Mouse (Mus musculus) cerebellum, adult 18-20 months (tissue): ENCODE measurements around the gene Sfn.
A peak's percentile ranks its signal among the peaks of the same experiment; 100 is the strongest.
"Not testable (repeated sequence)": the region's sequence is repeated elsewhere in the genome, so short reads cannot be mapped to it uniquely, and the experiment has no call there.

Experiments
- DNase-seq, 2 experiments: peaks; one replicate each; pipeline ENCODE4 v3.0.0; 2021

The Sfn gene

DNA sequence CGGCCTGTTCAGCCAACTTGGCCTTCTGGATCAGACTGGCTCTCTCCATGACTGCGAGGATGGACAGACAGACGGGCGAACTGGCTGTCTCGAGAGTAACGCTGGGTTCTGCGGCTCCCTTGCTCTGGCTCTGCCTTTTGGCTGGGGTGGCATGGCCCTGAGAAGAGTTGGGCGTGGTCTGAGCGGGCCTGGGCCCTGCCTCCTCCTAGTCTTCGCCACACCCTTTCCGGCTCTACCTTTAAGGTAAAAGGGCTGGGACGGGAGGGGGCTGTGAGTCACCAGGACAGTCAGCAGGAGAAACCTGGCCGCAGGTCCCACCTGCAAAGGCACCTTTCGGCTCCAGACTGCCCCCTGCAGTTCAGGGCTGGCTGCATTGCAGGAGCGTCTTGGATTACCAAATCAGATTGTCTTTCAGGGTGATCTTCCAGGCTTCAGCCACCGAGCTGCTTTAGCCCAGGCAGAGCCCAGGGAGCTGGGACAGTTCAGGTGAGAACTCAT lies at the start of gene Sfn:
Sfn (minus strand) TSS at position 448 of the 498 bp plus-strand sequence.
- DNase-seq = peak; percentile 59 to 65

DNA sequence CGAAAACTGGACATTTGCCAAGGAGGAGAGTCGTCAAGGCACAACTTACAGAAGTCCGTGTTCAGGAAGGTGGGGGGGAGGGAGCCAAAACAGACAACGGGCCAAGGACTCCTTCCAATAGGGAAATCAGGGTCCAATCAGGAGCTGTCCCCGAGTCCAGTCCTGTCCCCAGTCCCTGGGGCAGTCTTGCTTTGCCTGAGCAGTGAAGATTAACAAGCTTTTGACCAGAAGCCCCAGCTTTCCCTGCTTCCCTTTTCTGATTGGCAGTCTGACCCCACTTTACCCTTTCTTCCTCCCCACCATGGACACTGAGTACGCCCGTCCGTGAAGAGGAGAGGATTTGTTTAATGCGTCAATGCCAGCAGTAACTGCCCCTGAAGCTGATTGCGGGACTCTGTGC lies 49.5 kb upstream of the Sfn start:
- DNase-seq = no peak

DNA sequence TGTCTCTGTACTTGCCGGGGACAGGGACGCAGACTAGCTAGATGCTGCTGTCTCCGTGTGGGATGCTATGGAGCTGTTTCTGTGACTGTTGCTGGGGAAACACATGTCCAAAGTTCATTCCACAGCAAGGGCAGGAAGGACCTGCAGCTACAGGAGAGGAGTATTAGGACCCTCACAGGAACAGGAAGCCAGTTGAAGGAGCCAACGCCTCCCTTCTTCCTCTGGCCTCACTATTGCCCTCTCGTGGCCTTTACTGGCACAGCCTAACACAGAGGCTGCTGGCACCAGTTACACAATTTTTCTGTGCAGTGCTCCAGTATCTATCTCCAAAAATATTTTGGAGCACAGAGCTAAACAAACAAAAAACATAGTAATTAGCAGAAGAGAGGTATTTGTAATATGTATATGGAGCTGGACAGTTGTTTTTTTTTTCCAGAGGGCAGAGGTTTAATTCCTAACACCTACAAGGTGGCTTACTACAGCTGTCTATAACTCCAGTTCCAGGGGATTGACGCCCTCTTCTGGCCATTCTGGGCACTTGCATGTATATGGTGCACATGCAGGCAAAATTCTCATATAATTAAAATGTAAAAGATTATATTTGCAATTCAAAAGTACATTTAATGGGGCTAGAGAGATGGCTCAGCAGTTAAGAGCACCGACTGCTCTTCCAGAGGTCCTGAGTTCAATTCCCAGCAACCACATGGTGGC lies 48.2 kb upstream of the Sfn start, which contains the start of gene Zdhhc18:
Zdhhc18 (minus strand) TSS at position 166 of the 711 bp plus-strand sequence.
- DNase-seq = peak; percentile 79 to 80

DNA sequence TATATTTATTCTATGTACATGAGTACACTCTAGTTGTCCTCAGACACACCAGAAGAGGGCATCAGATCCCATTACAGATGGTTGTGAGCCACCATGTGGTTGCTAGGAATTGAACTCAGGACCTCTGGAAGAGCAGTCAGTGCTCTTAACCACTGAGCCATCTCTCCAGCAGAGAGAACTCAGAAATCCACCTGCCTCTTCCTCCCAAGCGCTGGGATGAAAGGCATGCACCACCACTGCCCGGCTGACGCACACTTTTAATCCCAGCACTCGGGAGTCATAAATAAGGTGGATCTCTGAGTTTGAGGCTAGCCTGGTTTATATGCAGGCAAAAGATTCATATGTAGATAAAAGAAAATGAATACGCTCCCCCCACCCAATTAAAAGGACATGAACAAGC lies 47.5 kb upstream of the Sfn start:
- not testable (repeated sequence) for DNase-seq

DNA sequence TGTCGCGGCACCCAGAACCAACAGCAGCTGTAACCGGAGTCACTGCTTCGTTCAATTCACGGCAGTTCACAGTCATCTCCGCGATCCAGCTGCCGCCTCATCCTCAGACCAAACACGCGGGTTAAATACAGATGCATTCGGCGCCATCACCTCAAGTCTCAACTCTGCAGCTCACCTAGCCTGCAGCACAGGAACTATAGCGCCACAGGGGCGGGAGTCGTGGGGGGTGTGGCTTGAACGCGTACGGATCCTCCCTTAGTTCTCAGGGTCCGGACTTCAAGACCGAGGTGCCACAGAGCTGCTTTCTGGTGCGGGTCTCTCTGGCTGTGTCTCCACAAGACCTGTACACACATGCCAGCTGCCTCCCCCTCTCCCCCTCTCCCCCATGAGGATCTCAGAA lies 43.7 kb upstream of the Sfn start:
- no peak for DNase-seq

DNA sequence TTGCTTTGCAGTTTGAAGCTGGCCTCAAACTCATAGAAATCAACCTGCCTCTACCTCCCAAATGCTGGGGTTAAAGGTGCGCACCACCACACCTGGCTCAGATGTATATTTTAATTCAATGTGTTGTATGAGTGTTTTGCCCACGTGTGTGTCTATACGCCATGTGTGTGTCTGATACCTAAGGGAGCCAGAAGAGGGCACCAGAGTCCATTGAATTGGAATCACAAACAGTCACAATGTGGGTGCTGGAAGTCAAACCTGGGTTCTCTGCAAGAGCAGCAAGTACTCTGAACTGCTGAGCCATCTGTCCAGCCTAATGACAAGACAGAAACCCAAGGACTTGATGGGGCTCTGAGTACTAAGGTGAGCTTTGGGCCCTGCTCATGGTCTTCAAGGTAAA lies 43.2 kb upstream of the Sfn start:
- DNase-seq = no peak

DNA sequence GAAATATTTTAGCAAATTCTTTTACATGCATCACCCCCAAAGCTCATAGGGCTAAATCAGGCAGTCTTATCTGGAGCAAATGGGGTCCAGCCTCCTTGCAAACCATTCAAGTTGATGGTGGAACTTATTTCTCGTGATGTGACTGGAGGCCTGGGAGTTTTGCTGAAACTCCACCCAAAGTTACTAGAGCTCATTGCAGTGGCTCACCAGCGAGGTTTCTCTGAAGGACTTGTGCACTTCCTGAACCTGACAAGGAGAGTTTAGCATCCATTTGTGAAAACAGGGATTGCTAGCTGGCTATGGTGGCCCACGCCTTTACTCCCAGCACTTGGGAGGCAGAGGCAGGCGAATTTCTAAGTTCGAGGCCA lies 32.1 kb upstream of the Sfn start:
- no peak for DNase-seq

DNA sequence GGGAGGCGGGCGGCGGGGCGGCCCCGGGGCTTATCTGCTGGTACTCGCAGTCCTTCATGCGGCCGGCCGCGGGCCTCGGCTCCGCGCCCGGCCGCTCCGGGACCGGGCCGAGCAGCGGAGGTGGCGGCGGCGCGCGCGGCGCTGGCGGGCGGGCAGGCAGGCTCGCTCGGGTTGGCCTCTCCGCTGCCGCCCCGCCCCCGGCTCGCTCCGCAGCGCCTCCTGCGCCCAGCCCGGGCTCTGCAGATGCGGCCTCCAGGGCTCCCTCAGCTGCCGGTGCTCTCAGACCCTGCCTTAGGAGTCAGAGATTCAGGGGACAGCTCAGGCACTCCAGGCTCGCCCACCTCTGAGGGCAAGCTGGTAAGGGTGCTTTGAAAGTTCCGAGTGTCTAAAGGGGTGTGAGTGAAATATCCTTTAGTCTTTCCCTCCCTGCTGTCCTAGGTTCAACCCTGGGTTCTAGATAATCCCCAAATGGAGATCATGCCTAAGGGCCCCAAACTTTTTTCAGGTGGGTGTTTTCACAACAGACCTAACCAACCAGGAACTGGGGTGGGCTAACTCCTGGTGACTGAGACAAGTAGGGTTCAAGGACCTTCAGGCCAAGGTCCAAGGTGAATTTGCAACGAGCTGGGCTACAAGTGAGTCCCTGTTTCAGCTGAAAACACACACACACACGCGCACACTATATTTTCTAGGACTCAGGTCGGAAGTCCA lies 31.5 kb upstream of the Sfn start:
- peak; percentile 88 to 96 for DNase-seq

DNA sequence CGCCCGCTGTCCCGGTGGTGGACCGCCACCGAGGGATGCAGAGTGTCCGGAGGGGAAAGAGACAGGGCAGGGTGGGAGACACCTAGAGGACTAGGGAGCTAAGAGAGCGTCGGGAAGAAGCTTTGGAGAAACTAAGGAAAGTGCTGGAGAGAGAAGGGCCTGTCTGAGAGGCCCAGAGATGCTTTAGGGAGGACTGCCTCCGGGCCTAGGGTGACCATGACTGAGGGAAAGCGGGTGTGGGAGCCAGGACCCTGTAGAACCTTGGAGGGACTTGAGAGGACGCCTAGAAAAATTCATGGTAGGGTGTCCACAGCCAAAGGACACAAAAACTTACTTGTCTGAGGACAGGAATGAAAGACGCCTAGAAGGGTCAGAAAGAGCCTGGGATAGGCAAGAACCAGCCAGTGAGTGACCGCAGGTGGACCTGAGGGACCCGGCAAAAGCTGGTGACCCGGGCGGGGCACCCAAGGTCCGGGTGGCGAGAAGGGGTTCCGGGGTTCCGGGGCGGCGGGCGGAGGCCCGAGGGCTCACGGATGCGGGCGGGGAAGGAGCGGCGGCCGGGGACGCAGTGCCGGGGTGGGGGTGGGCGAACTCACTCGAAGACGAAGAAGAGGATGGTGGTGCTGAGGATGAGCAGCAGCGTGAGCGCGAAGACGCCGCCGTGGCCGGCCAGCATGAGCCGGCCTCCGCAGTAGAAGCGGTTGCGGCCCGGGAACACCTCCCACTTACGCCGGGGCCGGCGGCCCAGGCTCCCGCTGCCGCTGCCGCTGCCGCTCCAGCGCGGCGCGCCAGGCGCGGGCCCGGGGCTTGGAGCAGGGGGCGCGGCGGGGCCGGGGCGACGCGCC lies 30.7 kb upstream of the Sfn start:
- peak in 1 of 2 experiments; percentile 43 for DNase-seq

DNA sequence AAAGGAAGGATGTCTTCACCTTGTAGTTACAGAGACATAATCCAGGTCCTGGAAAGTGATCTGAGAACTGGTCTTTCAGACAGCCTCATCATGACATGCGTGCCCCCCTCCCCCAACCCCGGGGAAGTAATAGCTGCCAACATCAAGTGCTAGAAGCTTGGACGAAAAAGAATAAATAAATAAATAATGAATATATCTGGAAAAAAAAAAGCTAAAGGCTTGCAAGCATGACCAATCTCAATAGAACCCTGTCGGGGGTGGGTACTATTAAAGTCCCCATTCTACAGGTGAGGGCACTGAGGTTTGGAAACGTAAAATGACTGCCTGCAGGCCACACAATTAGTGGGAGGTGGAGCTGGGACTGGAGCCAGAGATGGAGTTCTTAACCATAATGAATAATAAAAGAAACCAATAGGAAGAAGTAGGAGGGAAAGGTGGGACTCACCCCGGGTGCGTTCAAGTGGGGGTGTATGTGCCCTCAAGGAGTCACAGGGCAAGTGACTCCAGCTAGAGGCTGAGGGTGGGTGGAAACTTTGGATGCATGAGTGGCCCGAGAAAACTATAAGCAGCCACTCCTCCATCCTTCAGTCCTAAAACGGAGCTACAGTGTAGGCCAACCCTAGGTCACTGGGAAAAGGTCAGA lies 29.9 kb upstream of the Sfn start:
- DNase-seq = peak; percentile 38 to 39

DNA sequence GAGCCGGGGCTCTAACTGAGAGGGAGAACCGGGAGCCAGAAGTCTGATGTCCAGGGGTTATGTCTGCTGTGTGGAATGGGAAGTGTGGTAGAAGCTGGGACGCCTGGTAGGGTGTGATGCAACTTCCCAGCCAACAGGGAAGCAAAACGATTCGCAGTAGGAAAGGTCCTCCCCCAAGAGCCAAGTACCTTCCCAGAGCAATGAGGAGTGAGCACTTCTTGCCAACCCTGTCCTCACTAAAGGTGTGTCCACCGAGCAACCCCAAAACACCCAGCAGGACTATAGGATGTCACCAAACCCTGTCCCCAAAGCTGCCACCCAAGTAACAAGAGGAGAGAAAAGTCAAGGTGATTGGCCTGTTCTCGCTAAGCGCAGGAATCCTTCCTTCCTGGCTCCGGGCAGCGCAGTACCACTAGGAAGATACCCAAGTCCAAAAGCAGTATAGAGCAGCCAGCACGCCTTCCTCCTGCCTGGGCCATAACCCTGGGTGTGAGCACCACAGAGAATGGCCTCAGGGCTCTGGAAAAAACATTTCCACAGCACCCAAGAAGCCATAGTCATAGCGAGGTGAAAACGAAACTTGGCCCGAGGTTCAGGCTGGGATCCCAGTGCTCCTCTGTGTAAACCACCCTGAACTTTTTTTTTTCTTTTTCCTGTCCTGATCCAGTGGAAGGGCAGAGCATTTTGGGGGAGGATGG lies 29.3 kb upstream of the Sfn start:
- peak in 1 of 2 experiments; percentile 38 for DNase-seq

DNA sequence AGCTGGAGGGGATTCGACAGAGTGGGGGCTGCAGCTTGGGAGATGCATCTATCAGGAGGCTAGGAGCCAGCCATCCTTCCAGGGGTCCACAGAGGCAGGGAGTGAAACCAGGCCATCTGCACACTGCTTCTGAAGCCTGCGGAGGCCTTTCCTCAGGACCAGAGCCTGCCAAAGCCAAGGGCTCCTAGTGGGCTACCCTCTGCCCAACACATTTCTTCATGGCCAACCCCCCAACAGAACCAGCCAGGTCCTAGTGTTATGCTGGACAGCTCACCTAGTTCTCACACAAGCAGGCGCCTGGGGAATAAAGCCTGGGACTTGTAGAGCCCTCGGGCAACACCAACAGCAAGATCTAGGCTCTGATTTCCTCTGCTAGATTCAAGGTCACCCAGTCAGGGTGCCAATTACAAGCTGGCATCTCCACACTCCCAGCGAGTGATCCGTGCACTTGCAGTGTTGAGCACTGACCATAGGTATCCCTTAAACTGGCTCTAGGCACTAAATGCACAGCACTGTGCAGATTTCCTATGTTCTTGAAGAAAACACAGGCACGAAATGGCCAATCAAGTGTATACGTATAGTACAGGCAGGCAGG lies 28.5 kb upstream of the Sfn start:
- DNase-seq = peak in 1 of 2 experiments; percentile 55

DNA sequence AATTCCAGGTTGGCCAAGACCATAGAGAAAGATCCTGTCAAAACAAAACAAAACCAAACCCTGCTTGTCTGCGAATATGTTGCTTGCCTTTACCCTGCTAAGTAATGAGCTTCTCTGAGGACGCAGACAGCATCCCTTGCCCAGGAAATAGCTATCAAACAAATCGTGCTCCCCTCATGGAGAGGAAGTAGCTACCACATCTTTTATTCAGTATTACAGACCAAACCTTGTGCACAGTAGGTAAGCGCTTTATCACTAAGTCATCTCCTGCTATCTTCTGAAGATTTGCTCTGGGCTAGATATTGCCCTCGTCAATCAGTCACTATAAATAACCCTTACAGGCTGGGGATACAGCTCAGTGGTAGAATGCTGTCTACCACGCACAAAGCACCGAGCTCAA lies 27.2 kb upstream of the Sfn start:
- DNase-seq = no peak

DNA sequence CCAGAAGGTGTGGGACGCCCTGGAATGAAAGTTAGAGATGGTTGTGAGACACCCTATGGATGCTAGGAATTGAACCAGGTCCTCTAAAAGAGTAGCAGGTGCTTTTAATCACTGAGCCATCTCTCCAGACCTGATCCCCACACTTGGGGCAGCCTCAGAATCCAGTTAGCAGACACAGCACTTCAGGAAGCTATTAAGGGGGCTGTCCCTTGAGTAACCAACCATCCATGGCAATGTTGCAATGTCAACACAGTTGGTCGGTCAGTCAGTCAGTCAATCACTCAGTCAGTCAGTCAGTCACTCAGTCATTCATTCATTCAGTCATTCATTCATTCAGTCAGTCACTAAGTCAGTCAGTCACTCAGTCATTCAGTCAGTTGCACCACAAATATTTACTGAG lies 26.5 kb upstream of the Sfn start:
- no peak for DNase-seq

DNA sequence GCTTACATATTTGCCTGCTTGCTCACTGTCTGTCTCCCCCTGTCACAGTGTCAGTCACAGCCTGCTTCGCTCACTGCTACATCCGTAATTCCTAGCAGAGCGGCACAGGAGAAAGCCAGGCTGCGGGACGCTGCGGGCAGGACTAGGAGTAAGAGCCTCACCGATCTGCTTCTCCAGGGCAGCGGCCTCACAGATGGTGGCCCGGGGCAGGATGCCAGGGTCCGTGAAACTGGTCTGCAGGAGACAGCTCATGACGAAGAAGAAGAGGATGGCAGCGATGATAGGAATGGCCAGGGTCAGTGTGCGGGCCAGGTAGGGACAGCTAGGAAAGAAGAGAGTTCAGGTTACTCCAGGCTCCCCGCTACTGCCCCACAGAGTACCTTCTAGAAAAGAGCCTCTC lies 25.1 kb upstream of the Sfn start:
- DNase-seq = peak; percentile 86

DNA sequence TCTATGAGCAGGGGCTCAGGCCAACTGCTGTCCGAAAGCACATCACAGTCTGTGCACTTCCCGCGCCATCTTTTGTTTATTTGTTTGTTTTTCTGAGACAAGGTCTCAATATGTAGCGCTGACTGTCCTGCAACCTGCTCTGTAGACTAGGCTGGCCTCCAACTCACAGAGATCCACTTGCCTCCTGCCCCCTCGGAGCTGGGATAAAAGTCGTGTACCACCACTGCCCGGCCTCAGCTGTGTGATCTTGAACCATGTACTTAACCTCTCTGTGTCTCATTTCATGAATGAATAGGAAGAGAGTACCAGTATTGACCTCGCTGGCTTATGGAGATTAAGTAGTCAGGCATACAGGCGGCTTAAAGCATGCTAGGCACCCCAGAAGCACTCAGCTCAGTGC lies 24.7 kb upstream of the Sfn start:
- DNase-seq = no peak

DNA sequence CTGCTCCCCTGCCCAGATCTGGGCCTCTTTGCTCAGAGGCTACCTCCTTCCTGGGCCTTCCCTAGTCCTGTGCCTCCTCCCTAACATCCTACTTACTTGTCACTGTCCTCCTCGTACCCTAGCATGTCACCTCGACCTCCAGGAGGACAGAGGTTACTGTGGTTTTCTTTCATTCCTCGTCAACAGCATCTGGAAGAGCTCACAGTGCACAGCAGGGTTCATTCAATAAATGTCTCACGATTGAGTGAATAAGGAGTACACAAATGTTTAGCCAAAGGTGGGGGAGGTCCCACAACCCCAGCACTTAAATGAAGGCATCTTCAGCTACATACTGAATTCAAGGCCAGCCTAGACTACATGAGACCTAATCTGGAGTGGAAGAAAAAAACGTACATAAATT lies 24.3 kb upstream of the Sfn start:
- no peak for DNase-seq

DNA sequence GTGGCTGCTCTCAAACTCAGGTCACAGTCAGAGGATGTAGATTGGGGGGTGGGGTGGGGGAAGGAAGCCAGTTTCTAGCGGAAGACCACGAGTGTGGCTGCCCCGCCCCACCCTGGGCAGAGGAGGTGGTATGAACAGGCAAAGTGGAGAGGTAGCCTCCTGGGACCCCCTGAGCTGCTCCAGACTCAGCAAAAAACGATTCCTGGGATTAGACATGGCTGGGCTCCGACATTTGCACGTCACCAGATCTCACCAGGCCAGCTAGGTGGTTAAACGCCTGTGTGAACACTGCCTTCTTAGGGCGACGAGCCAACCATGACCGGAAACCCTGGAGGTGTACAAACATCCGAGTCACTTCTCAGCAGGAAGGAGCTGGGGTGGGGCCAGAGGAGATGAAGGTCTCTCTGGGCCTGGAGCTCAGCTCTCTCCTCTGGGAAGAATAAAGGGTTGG lies 23.7 kb upstream of the Sfn start:
- peak in 1 of 2 experiments; percentile 43 for DNase-seq

DNA sequence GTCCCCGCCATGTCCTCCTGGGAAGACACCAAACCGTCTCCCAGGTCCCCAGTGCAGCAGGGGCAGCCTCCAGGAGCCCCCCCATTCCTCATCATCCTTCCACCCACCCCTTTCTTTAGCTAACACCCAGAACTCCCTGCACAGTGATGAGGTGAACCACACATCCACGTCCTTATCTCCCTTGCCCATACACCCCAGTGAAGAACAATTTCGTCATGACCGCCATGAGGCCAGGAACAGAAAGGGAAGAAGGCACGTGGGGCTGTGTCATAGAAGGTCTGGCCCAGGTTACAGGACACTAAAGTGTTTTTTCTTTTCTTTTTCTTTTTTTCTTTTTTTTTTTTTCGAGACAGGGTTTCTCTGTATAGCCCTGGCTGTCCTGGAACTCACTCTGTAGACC lies 22.9 kb upstream of the Sfn start:
- DNase-seq = no peak

DNA sequence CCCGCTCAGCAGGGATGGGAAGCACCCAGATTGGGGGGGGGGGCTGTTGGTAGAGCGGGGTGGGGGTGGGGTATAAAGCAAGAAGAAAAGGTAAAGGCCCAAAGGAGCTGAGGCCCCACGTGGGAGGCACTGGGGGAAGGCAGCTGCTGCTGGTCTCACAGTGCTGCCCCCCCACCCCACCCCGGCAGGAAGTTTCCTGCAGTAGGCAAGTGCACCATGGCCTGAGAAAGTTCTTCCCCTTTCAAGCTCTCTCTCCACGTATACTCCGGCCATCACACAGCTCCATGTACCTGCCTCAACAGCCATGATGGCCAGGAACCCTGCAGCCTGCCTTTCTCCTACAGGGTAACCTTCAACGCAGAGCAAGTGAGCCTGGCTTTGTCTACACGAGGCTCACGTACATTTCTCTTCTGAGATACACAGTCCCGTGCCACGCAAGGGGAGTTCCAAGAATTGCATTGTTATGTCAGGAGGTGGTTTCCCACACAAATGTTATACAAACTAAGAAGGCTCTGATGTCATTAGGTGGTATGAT lies 20.3 kb upstream of the Sfn start:
- no peak for DNase-seq

DNA sequence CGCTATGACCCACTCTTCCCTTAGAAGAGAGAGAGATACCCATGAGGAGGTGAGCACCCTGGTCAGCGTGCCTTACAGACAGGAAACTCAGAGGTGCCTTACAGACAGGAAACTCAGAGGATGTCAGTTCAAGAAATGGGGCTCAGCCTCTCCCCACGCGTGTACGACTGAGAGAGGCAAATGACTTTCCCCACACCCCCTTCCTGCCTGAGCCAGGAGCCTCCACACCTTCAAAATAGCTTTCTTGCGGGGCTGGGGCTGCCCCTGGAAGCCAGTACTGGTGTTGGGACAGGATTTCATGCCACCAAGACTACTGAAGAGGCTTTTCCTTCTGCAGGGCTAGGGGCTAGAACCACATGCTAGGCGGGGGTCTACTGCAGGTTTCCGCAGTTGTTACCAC lies 18.7 kb upstream of the Sfn start:
- DNase-seq = no peak
